Mouse (Mus musculus): ENCODE measurements around the gene Lmbr1.

DNA sequence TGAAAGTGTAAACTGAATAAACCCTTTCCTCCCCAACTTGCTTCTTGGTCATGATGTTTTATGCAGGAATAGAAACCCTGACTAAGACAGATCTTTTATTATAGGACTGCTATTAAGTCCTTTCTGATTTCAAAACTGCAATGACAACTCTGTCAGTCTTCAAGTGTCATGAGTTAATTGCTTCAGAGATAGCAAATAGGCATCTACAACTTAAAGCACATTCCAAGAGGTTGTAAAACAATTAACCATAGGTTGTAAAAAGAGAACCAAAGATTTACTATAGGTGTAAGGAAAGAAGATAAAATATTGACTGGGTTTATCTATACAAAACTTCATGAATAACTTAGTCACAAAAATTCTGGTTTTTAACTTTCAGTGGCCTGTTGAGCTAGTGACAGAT, 32.7 kb upstream of the Lmbr1 start:
- TF ChIP-seq CTCF (IDR thresholded peaks at IDR 0.05; ENCODE audit: extremely low read depth, insufficient read depth, insufficient read length, insufficient replicate concordance) (no peak), POLR2A (IDR thresholded peaks at IDR 0.05; ENCODE audit: low read depth, low read length) (no peak)

Data from spleen, adult 2 months (tissue).